Mouse (Mus musculus) brain, embryonic 18.5 days (tissue): ENCODE measurements at regions not wholly inside any gene's neighbourhood (a gene's known extent, or its start where the extent isn't known, plus 50 kb on each side); places are given as distances from the start of the nearest gene placed in this dataset.
"Not testable (repeated sequence)": the region's sequence is repeated elsewhere in the genome, so short reads cannot be mapped to it uniquely, and the experiment has no call there.

ENCODE experiments used
- DNase-seq: peaks from one replicate; pipeline ENCODE4 v3.0.0-alpha.2; 2012; ENCODE audit warnings: low read depth, low spot score

- DNase-seq: no peak
Measured at GRCm38 (mm10) chr13:79654115-79654514, 1229.1 kb upstream of the Arrdc3 start.

DNA sequence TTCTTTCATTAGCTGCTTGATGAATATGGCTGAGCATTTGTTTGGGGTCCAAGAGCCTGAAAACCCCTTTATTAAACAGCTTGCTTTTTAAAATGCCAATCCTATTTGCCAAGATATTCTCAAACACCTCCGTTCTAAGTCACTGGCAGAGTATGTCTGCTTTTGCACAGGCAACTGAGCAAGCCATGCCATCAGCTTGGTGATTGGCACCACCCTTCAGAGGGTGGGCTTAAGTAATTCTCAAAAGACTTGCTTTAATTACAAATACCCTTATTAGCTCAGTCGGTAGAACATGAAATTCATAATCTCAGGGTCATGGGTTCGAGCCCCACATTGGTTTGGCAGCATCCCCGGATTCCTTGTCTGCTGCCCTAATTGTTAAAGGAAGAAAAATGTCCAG lies 1228.5 kb upstream of the Arrdc3 start:
- peak; percentile 1 for DNase-seq

DNA sequence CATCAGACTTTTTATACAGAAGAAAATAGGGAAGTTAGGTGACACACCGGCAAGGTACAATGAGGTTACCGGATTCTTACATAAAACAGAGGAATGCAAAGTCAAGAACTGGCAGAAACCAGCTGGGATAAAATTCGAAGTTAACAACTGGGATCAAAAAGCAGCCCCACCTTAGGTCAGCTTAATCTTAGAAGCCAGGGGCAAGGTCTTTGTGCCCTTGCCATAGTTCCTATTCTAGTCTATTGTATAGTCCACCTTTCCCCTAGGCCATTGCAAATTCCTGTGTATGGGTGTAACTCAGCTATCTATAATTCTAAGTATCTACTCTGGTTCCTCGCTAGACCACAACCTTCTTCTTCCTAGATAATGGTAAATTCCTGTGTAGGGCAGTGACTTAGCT lies 1214.4 kb upstream of the Arrdc3 start:
- not testable (repeated sequence) for DNase-seq

GRCm38 (mm10) chr13:79673358-79673757 lies 1209.8 kb upstream of the Arrdc3 start:
- DNase-seq: no peak

GRCm38 (mm10) chr13:79697847-79698625 lies 1185.1 kb upstream of the Arrdc3 start:
- DNase-seq: no peak

GRCm38 (mm10) chr13:79699521-79699920 lies 1183.7 kb upstream of the Arrdc3 start:
- no peak for DNase-seq
